Mouse (Mus musculus) liver, embryonic 11.5 days (tissue): ENCODE results near the gene Trim25. TPM values are rescaled to one million over a fixed set of nuclear protein-coding genes. Genes with fewer than 3 reads are reported as not detected.

Source experiments
- ATAC-seq: fragments of 200-750 bp; cut with Nextera tagmentation; replicated peaks from 2 replicates; pipeline ENCODE4 v1.8.0; 2017; ENCODE audit warnings: moderate number of reproducible peaks, mild to moderate bottlenecking, moderate TSS enrichment, moderate library complexity; ENCODE audit not compliant: low FRiP score
- DNase-seq: peaks from one replicate; pipeline ENCODE4 v3.0.0-alpha.2; 2017; ENCODE audit warnings: low spot score
- H3K27ac ChIP-seq: fragments of 300-500 bp; sonication (generic); 2 replicates; pipeline ENCODE4 v1.5.1; 2014; ENCODE audit warnings: mild to moderate bottlenecking, low read depth, low read length, control low read depth
- H3K27me3 ChIP-seq: fragments of 300-500 bp; sonication (generic); replicated peaks from 2 replicates; pipeline ENCODE4 v1.6.1; 2014; ENCODE audit warnings: low read length, mixed read lengths; ENCODE audit not compliant: control insufficient read depth, insufficient read depth
- H3K36me3 ChIP-seq: fragments of 300-500 bp; sonication (generic); 2 replicates; pipeline ENCODE4 v1.6.1; 2014; ENCODE audit warnings: mild to moderate bottlenecking, low read length, moderate library complexity, mixed read lengths; ENCODE audit not compliant: control insufficient read depth, insufficient read depth
- H3K4me1 ChIP-seq: fragments of 300-500 bp; sonication (generic); replicated peaks from 2 replicates; pipeline ENCODE4 v1.6.1; 2014; ENCODE audit warnings: low read length, mixed read lengths; ENCODE audit not compliant: control insufficient read depth, insufficient read depth
- H3K4me2 ChIP-seq: fragments of 300-500 bp; sonication (generic); 2 replicates; pipeline ENCODE4 v1.6.1; 2014; ENCODE audit warnings: mild to moderate bottlenecking, control low read depth, moderate library complexity
- H3K4me3 ChIP-seq: fragments of 300-500 bp; sonication (generic); 2 replicates; pipeline ENCODE4 v1.5.1; 2014; ENCODE audit warnings: low read depth, low read length, control low read depth
- H3K9ac ChIP-seq: fragments of 300-500 bp; sonication (generic); 2 replicates; pipeline ENCODE4 v1.6.1; 2014; ENCODE audit warnings: low read depth, low read length, control low read depth
- H3K9me3 ChIP-seq: fragments of 300-500 bp; sonication (generic); 2 replicates; pipeline ENCODE4 v1.6.1; 2016; ENCODE audit warnings: low read length, inconsistent platforms, mixed read lengths; ENCODE audit not compliant: control insufficient read depth
- WGBS: fragments of 180-500 bp; shearing (Covaris S2); extraction: QIAGEN DNeasy Blood & Tissue Kit; methylation state at CpG from one replicate; pipeline ENCODE4 v1.1.7; 2014; 5-methylcytosine and 5-hydroxymethylcytosine counted together
- polyA plus RNA-seq: library from polyadenylated mRNA; unstranded; fragments of >200 nt; fragmentation: Nextera tagmentation; extraction: Ambion mirVana; gene quantifications from 2 replicates; pipeline ENCODE4 v1.2.1, GENCODE M21; 2014

The Trim25 gene
- polyA plus RNA-seq, 1 experiment from 2014 or later = 21.1 TPM

DNA sequence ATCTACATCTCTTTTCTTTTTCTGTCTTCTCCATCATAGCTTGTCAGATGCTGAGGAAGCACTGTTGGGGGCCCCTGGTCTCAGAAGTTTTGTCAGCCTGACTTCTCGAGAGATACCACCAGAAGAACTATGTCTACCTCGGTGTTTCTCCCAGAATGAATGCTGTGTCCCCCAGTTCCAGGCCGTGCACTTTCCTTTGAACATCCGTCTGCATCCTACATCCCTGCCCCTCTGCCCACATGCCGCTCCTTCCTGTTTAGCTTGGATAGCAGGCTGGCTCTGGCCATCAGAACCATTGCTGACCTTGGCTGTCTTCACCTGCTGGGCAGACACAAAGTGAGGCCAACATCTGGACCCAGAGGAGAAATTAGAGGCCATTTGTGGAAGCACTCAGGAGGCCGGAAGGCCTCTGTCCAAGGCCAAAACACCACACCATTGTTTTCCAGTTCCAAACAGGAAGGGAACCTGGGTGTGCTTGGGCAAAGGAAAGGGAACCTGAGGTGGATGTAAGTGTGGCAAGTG is 68.2 kb downstream of the Trim25 start:
- no peak for DNase-seq
- WGBS = 70% methylated on average over 6 of the region's 6 CpGs
- no peak overlapping the region for H3K9ac ChIP-seq

DNA sequence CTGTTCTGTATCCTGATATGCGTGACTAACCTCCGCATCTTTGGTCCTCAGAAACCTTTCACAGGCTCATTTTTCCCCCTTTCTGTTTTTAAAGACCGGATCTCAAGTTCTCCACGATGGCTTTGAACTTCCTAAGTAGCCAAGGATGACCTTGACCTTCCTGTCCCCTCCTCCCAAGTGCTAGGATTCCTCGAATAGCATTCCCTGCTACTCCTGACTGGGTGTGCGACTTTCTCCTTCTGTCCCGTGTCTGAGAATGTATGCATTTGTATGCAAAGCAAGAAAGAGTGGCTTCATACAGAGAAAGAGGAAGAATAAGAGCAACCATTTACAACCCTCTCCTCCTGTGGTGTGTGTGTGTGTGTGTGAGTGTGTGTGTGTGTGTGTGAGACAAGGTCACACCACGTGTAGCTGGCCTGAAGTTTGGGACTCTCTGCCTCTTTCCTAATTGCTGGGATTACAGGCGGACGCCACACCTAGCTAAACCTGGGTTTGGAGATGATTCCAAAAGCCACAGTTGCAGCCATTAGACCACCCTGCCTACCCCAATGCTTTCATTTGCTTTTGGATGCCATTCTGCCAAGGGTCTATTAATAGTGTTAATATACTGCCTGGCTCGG is 68.8 kb downstream of the Trim25 start:
- Histone ChIP-seq H3K9me3 (no peaks in the 10 kb centered on the region), H3K27ac (no peak overlapping the region), H3K4me2 (no peak overlapping the region), H3K4me3 (no peak overlapping the region), H3K27me3 (no peaks in the 10 kb centered on the region), H3K36me3 (no peaks in the 10 kb centered on the region), H3K9ac (no peak overlapping the region), H3K4me1 (no peaks in the 10 kb centered on the region; the same call in none of the 2 replicates)
- ATAC-seq (no peak), DNase-seq (no peak)
- 64% methylated on average over 11 of the region's 11 CpGs for WGBS

More for the DNA sequence above, 68.2 kb downstream of the Trim25 start:
- Histone ChIP-seq H3K4me2 (no peak overlapping the region), H3K4me3 (no peak overlapping the region), H3K4me1 (no peaks in the 10 kb centered on the region; the same call in none of the 2 replicates), H3K27me3 (no peaks in the 10 kb centered on the region), H3K36me3 (no peaks in the 10 kb centered on the region), H3K27ac (no peak overlapping the region), H3K9me3 (no peaks in the 10 kb centered on the region)
- ATAC-seq = no peak

DNA sequence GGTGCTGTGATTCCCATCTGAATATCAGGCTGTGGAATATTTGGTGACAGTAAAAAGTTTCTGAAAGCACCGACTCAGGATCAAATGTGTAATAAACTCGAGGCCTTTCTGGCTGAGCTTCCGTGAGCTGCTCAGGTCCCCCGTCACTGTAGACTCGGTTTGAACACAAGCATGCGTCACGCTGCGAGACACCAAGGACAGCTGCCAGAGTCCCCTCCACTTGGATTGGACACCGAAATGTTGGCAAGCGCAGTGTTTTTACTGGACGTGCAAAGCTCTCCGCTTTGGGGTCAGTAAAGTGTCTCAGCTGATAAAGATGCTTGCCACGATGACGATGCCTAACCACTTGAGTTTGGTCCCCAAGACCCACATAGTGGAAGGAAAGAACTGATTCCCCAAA is 69.5 kb downstream of the Trim25 start:
- Histone ChIP-seq H3K4me2 (no peak overlapping the region), H3K9me3 (no peaks in the 10 kb centered on the region), H3K9ac (no peak overlapping the region), H3K27ac (no peak overlapping the region), H3K4me3 (no peak overlapping the region), H3K27me3 (no peaks in the 10 kb centered on the region), H3K4me1 (no peaks in the 10 kb centered on the region; the same call in none of the 2 replicates), H3K36me3 (no peaks in the 10 kb centered on the region)
- DNase-seq (no peak), ATAC-seq (no peak)
- 90% methylated on average over 14 of the region's 14 CpGs for WGBS

DNA sequence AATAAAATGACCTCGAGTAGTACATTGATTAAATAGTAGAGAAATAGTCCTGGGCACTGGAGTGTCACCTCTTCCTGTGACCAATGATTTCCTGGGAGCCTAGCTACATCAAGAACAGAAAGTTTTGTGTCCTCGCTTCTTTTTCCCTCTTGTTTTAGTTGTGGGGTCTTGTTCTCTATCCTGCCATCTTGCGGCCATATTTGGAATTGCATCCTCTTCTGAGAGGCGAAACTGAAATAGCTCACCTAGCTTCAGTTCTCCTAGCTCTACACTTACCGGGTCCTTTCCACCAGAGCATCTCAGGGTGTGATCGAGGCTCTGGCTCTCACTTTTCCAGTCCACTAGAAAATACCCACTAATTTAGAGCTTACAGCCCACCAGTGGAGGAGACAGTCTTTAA is 70.1 kb downstream of the Trim25 start:
- Histone ChIP-seq H3K36me3 (no peaks in the 10 kb centered on the region), H3K27ac (no peak overlapping the region), H3K27me3 (no peaks in the 10 kb centered on the region), H3K9ac (no peak overlapping the region), H3K4me3 (no peak overlapping the region), H3K4me1 (no peaks in the 10 kb centered on the region; the same call in 1 of the 2 replicates), H3K4me2 (no peak overlapping the region), H3K9me3 (no peaks in the 10 kb centered on the region)
- WGBS = 20% methylated on average over 6 of the region's 6 CpGs
- DNase-seq (peak; percentile 54), ATAC-seq (no peak)

Other genes starting within 250 kb of the Trim25 start
- gene Akap1, start 134.8 kb upstream of the Trim25 start, polyA plus RNA-seq = 17.3 and 18.9 TPM in 2 replicates
- 57.4 and 59.4 TPM in 2 replicates for gene Scpep1, start 43.9 kb upstream of the Trim25 start, polyA plus RNA-seq
- not detected in 2 replicates for gene Elobl, start 32.4 kb upstream of the Trim25 start, polyA plus RNA-seq
- 9.3 and 9.5 TPM in 2 replicates for gene Coil, start 29.1 kb upstream of the Trim25 start, polyA plus RNA-seq
- 1.8 and 1.9 TPM in 2 replicates for gene Dgke, start 67.5 kb downstream of the Trim25 start, polyA plus RNA-seq
- gene Gm525, start 74.5 kb downstream of the Trim25 start, polyA plus RNA-seq = not detected in 2 replicates